Mouse (Mus musculus): ENCODE data around the gene Gga1. TPM values are rescaled to one million over a fixed set of nuclear protein-coding genes. Genes with fewer than 3 reads are reported as not detected.
A peak's percentile ranks its signal among the peaks of the same experiment; 100 is the strongest.

Gene Gga1
- polyA plus RNA-seq, 1 experiment from 2014 or later: 19.6 TPM

DNA sequence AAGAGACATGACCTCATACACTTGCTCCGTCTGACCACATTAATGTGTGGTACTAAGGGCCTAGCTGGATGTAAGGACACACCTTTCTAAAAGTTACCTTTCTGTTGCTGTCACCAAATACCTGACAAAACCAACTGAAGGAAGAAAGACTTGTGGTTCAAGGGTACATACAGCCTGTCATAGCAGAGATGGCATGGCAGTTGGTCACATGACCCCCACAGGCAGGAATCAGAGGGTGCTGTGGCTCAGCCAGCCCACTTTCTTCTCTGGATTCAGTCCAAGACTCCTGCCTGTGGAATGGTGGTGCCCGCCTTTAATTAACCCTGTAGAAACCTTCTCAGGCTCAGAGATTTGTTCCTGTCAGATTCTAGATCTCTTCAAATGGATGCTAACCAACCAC, 13.8 kb upstream of the Gga1 start:
- Histone ChIP-seq H3K4me1 (ENCODE audit: control insufficient read depth, low read depth, low read length) (peaks cover 5% of the 10 kb centered on the region), H3K36me3 (ENCODE audit: control insufficient read depth, insufficient read depth) (no peaks in the 10 kb centered on the region), H3K9me3 (replicated peaks; ENCODE audit: control insufficient read depth, low read length) (no peaks in the 10 kb centered on the region), H3K27me3 (ENCODE audit: control insufficient read depth, insufficient read depth, low read depth, low read length) (no peaks in the 10 kb centered on the region), H3K4me2 (ENCODE audit: low read depth, low read length) (no peak overlapping the region), H3K9ac (ENCODE audit: low read depth, low read length) (no peak overlapping the region), H3K4me3 (ENCODE audit: low read depth, low read length) (no peak overlapping the region), H3K27ac (ENCODE audit: low read length) (no peak overlapping the region)
- WGBS (ENCODE audit: insufficient replicate concordance): 55% methylated on average over 2 of the region's 2 CpGs
- no peak for ATAC-seq (ENCODE audit: low read depth)

- no peak overlapping the region for H3K9ac ChIP-seq (ENCODE audit: low read depth, low read length)
- 0 out of 2 replicates have a peak, but pooled peaks have one; percentile 22 for ATAC-seq (ENCODE audit: low read depth)
- no peaks in the 10 kb centered on the region for H3K9me3 ChIP-seq (replicated peaks; ENCODE audit: control insufficient read depth, low read length)
- no peaks in the 10 kb centered on the region for H3K36me3 ChIP-seq (ENCODE audit: control insufficient read depth, insufficient read depth)
- H3K27me3 ChIP-seq (ENCODE audit: control insufficient read depth, insufficient read depth, low read depth, low read length): no peaks in the 10 kb centered on the region
- peaks cover 5% of the 10 kb centered on the region for H3K4me1 ChIP-seq (ENCODE audit: control insufficient read depth, low read depth, low read length)
- H3K4me2 ChIP-seq (ENCODE audit: low read depth, low read length): no peak overlapping the region
- H3K4me3 ChIP-seq (ENCODE audit: low read depth, low read length): no peak overlapping the region
- 23% methylated on average over 13 of the region's 13 CpGs for WGBS (ENCODE audit: insufficient replicate concordance)
- H3K27ac ChIP-seq (ENCODE audit: low read length): no peak overlapping the region
Observed at GRCm38 (mm10) chr15:78863852-78864253, 13.1 kb upstream of the Gga1 start.

GRCm38 (mm10) chr15:78868398-78868797, 8.6 kb upstream of the Gga1 start:
- Histone ChIP-seq H3K9ac (ENCODE audit: low read depth, low read length) (no peak overlapping the region), H3K27me3 (ENCODE audit: control insufficient read depth, insufficient read depth, low read depth, low read length) (no peaks in the 10 kb centered on the region), H3K36me3 (ENCODE audit: control insufficient read depth, insufficient read depth) (no peaks in the 10 kb centered on the region), H3K27ac (ENCODE audit: low read length) (no peak overlapping the region), H3K9me3 (replicated peaks; ENCODE audit: control insufficient read depth, low read length) (no peaks in the 10 kb centered on the region), H3K4me3 (ENCODE audit: low read depth, low read length) (no peak overlapping the region), H3K4me2 (ENCODE audit: low read depth, low read length) (no peak overlapping the region), H3K4me1 (ENCODE audit: control insufficient read depth, low read depth, low read length) (no peaks in the 10 kb centered on the region)
- ATAC-seq (ENCODE audit: low read depth): peak; percentile 35; the same call in 1 of the 2 replicates
- 52% methylated on average over 9 of the region's 9 CpGs for WGBS (ENCODE audit: insufficient replicate concordance)

DNA sequence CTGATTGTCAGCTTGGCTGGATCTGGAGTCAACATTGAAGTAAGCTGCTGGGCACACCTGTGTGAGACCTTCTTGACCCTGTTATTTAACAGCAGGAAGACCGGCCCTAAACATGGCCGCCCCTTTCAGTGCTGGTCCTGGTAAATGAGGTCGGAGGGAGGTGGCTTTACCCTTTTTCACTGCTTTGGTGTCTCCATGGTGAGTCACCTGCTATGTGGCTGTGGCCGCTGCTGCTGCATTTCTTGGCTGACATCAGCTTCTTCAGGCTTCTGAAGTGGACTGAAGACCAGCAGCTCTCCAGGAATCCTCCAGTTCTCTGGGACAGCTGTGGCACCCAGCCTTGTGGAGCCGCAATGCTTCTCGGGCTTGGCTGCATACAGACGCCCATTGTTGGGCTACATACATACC, 8.2 kb upstream of the Gga1 start:
- Histone ChIP-seq H3K4me3 (ENCODE audit: low read depth, low read length) (no peak overlapping the region), H3K27ac (ENCODE audit: low read length) (no peak overlapping the region), H3K9ac (ENCODE audit: low read depth, low read length) (no peak overlapping the region), H3K4me1 (ENCODE audit: control insufficient read depth, low read depth, low read length) (no peaks in the 10 kb centered on the region), H3K9me3 (replicated peaks; ENCODE audit: control insufficient read depth, low read length) (no peaks in the 10 kb centered on the region), H3K36me3 (ENCODE audit: control insufficient read depth, insufficient read depth) (no peaks in the 10 kb centered on the region), H3K27me3 (ENCODE audit: control insufficient read depth, insufficient read depth, low read depth, low read length) (no peaks in the 10 kb centered on the region), H3K4me2 (ENCODE audit: low read depth, low read length) (no peak overlapping the region)
- WGBS (ENCODE audit: insufficient replicate concordance): 71% methylated on average over 7 of the region's 7 CpGs
- ATAC-seq (ENCODE audit: low read depth): no peak

DNA sequence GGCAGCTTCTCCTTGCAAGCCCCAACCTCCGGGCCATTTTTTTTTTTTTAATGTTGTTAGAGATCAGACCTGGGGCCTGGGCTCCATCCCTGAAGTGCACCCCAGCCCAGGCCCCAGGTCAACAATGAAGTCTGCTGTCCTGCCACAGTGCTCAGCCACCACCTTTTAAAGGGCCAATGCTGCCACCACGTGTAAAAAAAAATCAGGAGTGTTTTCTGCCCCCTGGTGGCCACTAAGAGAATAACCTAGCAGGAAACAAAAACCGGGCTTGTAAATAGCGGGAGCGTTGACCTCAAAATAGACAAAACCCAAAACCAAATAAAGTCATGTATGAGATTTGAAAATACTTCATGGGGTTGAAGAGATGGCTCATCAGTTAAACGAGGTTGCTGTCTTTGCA, 7.2 kb upstream of the Gga1 start:
- Histone ChIP-seq H3K9me3 (replicated peaks; ENCODE audit: control insufficient read depth, low read length) (no peaks in the 10 kb centered on the region), H3K4me3 (ENCODE audit: low read depth, low read length) (no peak overlapping the region), H3K36me3 (ENCODE audit: control insufficient read depth, insufficient read depth) (no peaks in the 10 kb centered on the region), H3K27ac (ENCODE audit: low read length) (no peak overlapping the region), H3K9ac (ENCODE audit: low read depth, low read length) (no peak overlapping the region), H3K27me3 (ENCODE audit: control insufficient read depth, insufficient read depth, low read depth, low read length) (no peaks in the 10 kb centered on the region), H3K4me1 (ENCODE audit: control insufficient read depth, low read depth, low read length) (no peaks in the 10 kb centered on the region), H3K4me2 (ENCODE audit: low read depth, low read length) (no peak overlapping the region)
- no peak for ATAC-seq (ENCODE audit: low read depth)
- 15% methylated on average over 6 of the region's 6 CpGs for WGBS (ENCODE audit: insufficient replicate concordance)

GRCm38 (mm10) chr15:78872021-78872608, 4.9 kb upstream of the Gga1 start:
- H3K27ac ChIP-seq (ENCODE audit: low read length): no peak overlapping the region
- WGBS (ENCODE audit: insufficient replicate concordance): 56% methylated on average over 5 of the region's 5 CpGs
- no peak overlapping the region for H3K9ac ChIP-seq (ENCODE audit: low read depth, low read length)

DNA sequence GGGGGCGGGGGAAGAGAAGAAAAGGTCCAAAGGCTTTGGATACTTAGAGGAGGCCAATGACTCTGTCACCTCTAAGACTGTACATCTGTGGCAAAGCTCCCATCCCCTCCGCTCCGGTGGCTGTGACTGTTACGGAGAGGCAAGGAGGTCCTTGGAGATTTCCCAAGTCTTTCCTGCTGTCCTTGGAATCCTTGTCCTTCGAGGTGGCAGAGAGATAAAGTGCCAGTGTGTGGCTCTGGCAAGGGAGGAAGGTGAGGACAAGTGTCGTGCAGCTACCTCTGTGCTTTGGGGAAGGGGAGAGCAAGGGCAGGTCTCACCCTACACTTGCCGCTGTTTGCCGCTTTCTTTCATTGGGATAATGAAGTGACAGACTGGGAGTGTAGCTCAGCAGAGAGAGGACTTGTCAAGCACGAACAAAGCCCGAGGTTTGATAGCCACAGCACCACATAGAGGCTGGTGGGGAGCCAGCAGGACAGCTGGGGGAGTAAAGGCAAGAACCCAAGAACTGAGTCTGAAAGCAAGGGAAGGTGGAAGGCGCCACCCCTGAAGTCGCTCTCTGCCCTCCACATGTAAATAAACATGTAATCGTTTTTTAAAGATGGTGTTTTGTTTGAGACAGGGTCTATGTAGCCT, 3.1 kb upstream of the Gga1 start:
- Histone ChIP-seq H3K36me3 (ENCODE audit: control insufficient read depth, insufficient read depth) (no peaks in the 10 kb centered on the region), H3K9ac (ENCODE audit: low read depth, low read length) (no peak overlapping the region), H3K27me3 (ENCODE audit: control insufficient read depth, insufficient read depth, low read depth, low read length) (no peaks in the 10 kb centered on the region), H3K4me3 (ENCODE audit: low read depth, low read length) (no peak overlapping the region), H3K27ac (ENCODE audit: low read length) (no peak overlapping the region), H3K9me3 (replicated peaks; ENCODE audit: control insufficient read depth, low read length) (no peaks in the 10 kb centered on the region), H3K4me2 (ENCODE audit: low read depth, low read length) (no peak overlapping the region), H3K4me1 (ENCODE audit: control insufficient read depth, low read depth, low read length) (peaks cover 20% of the 10 kb centered on the region)
- WGBS (ENCODE audit: insufficient replicate concordance): 59% methylated on average over 13 of the region's 13 CpGs
- ATAC-seq (ENCODE audit: low read depth): no peak

More at GRCm38 (mm10) chr15:78872021-78872608, 4.9 kb upstream of the Gga1 start:
- no peak for ATAC-seq (ENCODE audit: low read depth)
- H3K9me3 ChIP-seq (replicated peaks; ENCODE audit: control insufficient read depth, low read length): no peaks in the 10 kb centered on the region
- no peaks in the 10 kb centered on the region for H3K27me3 ChIP-seq (ENCODE audit: control insufficient read depth, insufficient read depth, low read depth, low read length)
- no peak overlapping the region for H3K4me2 ChIP-seq (ENCODE audit: low read depth, low read length)
- no peak overlapping the region for H3K4me3 ChIP-seq (ENCODE audit: low read depth, low read length)
- H3K36me3 ChIP-seq (ENCODE audit: control insufficient read depth, insufficient read depth): no peaks in the 10 kb centered on the region
- peaks cover 12% of the 10 kb centered on the region for H3K4me1 ChIP-seq (ENCODE audit: control insufficient read depth, low read depth, low read length)

DNA sequence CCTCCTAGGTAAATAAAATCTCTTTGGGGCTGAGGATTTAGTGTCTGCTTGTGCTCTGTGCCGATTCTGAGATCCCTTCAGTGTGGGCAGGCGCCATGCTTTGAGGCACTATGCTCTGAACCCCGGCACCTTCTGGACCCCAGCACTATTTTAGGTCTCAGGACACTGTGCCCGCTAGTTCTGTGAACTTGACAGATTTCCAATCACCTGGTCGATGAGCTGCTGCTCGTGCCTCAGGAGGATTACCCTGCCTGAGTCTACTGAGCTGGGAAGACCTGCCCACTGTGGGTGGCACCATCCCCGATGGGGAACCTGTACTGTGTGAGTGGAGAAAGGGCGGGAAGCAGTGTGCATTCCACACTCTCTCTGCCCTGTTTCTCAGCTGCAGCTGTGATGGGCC, 2.0 kb upstream of the Gga1 start:
- 66% methylated on average over 8 of the region's 8 CpGs for WGBS (ENCODE audit: insufficient replicate concordance)
- no peaks in the 10 kb centered on the region for H3K36me3 ChIP-seq (ENCODE audit: control insufficient read depth, insufficient read depth)
- no peaks in the 10 kb centered on the region for H3K9me3 ChIP-seq (replicated peaks; ENCODE audit: control insufficient read depth, low read length)
- no peak for ATAC-seq (ENCODE audit: low read depth)
- H3K27ac ChIP-seq (ENCODE audit: low read length): no peak overlapping the region
- no peaks in the 10 kb centered on the region for H3K27me3 ChIP-seq (ENCODE audit: control insufficient read depth, insufficient read depth, low read depth, low read length)
- no peak overlapping the region for H3K4me2 ChIP-seq (ENCODE audit: low read depth, low read length)
- H3K4me3 ChIP-seq (ENCODE audit: low read depth, low read length): no peak overlapping the region
- peaks cover 25% of the 10 kb centered on the region for H3K4me1 ChIP-seq (ENCODE audit: control insufficient read depth, low read depth, low read length)
- H3K9ac ChIP-seq (ENCODE audit: low read depth, low read length): no peak overlapping the region

GRCm38 (mm10) chr15:78875537-78875936, 1.5 kb upstream of the Gga1 start:
- Histone ChIP-seq H3K36me3 (ENCODE audit: control insufficient read depth, insufficient read depth) (no peaks in the 10 kb centered on the region), H3K9ac (ENCODE audit: low read depth, low read length) (peak overlapping the region; percentile 88), H3K4me3 (ENCODE audit: low read depth, low read length) (no peak overlapping the region), H3K9me3 (replicated peaks; ENCODE audit: control insufficient read depth, low read length) (no peaks in the 10 kb centered on the region), H3K27me3 (ENCODE audit: control insufficient read depth, insufficient read depth, low read depth, low read length) (no peaks in the 10 kb centered on the region), H3K4me2 (ENCODE audit: low read depth, low read length) (no peak overlapping the region; the same call in 1 of the 2 replicates), H3K4me1 (ENCODE audit: control insufficient read depth, low read depth, low read length) (peaks cover 25% of the 10 kb centered on the region), H3K27ac (ENCODE audit: low read length) (peak overlapping the region; percentile 96; the same call in 1 of the 2 replicates)
- 80% methylated on average over 5 of the region's 5 CpGs for WGBS (ENCODE audit: insufficient replicate concordance)
- ATAC-seq (ENCODE audit: low read depth): no peak
